Mouse (Mus musculus): ENCODE measurements around the gene Vasn. TPM values are rescaled to one million over a fixed set of nuclear protein-coding genes. Genes with fewer than 3 reads are reported as not detected.
"Not testable (repeated sequence)": the region's sequence is repeated elsewhere in the genome, so short reads cannot be mapped to it uniquely, and the experiment has no call there.

Gene Vasn
- total RNA-seq, 1 experiment from 2014 or later = 0.19 TPM

- not testable (repeated sequence) for ATAC-seq (replicated peaks; ENCODE audit: insufficient number of reproducible peaks, low FRiP score, low TSS enrichment, poor library complexity, severe bottlenecking)
These were observed 49.6 kb downstream of the Vasn start for GRCm38 (mm10) chr16:4689371-4689770.

Other genes with a start within 250 kb of the Vasn start
- 2.7 to 3.6 TPM (median 2.8 TPM) in 3 replicates for gene Adcy9, start 219.4 kb upstream of the Vasn start, total RNA-seq (2017)
- gene Srl, start 98.1 kb upstream of the Vasn start, total RNA-seq (2017) = 0.29 to 0.38 TPM in 2 of 3 replicates, not detected in the other
- gene Tfap4, start 80.1 kb upstream of the Vasn start, total RNA-seq (2017) = 2.7 to 14.0 TPM (median 4.0 TPM) in 3 replicates
- gene Glis2, start 45.2 kb upstream of the Vasn start, total RNA-seq (2017) = 0.19 to 0.76 TPM (median 0.64 TPM) in 3 replicates
- 5.1 to 18.7 TPM (median 14.8 TPM) in 3 replicates for gene Pam16, start 15.0 kb upstream of the Vasn start, total RNA-seq (2017)
- gene Dnaja3, start within 50 bp of the Vasn start, total RNA-seq (2017) = 25.9 to 34.1 TPM (median 26.3 TPM) in 3 replicates
- gene Coro7, start 39.8 kb downstream of the Vasn start, total RNA-seq (2017) = 28.4 to 62.6 TPM (median 29.8 TPM) in 3 replicates
- gene Nmral1, start 79.4 kb downstream of the Vasn start, total RNA-seq (2017) = 3.7 to 12.2 TPM (median 6.1 TPM) in 3 replicates
- gene Hmox2, start 86.4 kb downstream of the Vasn start, total RNA-seq (2017) = 80.8 to 103 TPM (median 93.4 TPM) in 3 replicates
- 14.5 to 29.4 TPM (median 16.6 TPM) in 3 replicates for gene Cdip1, start 150.4 kb downstream of the Vasn start, total RNA-seq (2017)
- 1.3 TPM in 1 of 3 replicates, not detected in the others for gene 4930562C15Rik, start 195.5 kb downstream of the Vasn start, total RNA-seq (2017)
- gene Ubald1, start 240.4 kb downstream of the Vasn start, total RNA-seq (2017) = 11.3 to 32.6 TPM (median 13.8 TPM) in 3 replicates
- 29.3 to 42.2 TPM (median 41.6 TPM) in 3 replicates for gene Mgrn1, start 246.3 kb downstream of the Vasn start, total RNA-seq (2017)